Mouse (Mus musculus) heart, adult 2 months (tissue): Measurements from ENCODE around the gene Col6a3. TPM values are rescaled to one million over a fixed set of nuclear protein-coding genes. Genes with fewer than 3 reads are reported as not detected.

ENCODE experiments used
- DNase-seq, 2 experiments: peaks; one replicate each; pipeline ENCODE4 v3.0.0; 2021
- H3K27ac ChIP-seq: fragments of 200-600 bp; 2 replicates; pipeline ENCODE4 v1.8.1; 2022
- H3K27me3 ChIP-seq: fragments of 200-500 bp; 2 replicates; pipeline ENCODE4 v1.6.1; 2012; ENCODE audit warnings: mild to moderate bottlenecking, low read length, inconsistent platforms, mixed read lengths; ENCODE audit not compliant: control insufficient read depth, insufficient read depth
- H3K36me3 ChIP-seq: fragments of 200-500 bp; 2 replicates; pipeline ENCODE4 v1.6.1; 2012; ENCODE audit warnings: low read length, inconsistent platforms; ENCODE audit not compliant: control insufficient read depth, insufficient read depth
- H3K4me1 ChIP-seq: fragments of 200-500 bp; 2 replicates; pipeline ENCODE4 v1.6.1; 2011; ENCODE audit warnings: low read length; ENCODE audit not compliant: control insufficient read depth, insufficient read depth
- H3K4me3 ChIP-seq: fragments of 200-600 bp; 2 replicates; pipeline ENCODE4 v1.8.1; 2022
- H3K79me2 ChIP-seq: fragments of 200-500 bp; replicated peaks from 2 replicates; pipeline ENCODE4 v1.6.1; 2012; ENCODE audit warnings: mild to moderate bottlenecking, inconsistent platforms, low read length, moderate library complexity, mixed read lengths; ENCODE audit not compliant: control insufficient read depth, insufficient read depth
- H3K9ac ChIP-seq: fragments of 200-500 bp; 2 replicates; pipeline ENCODE4 v1.6.1; 2012; ENCODE audit warnings: low read depth, mild to moderate bottlenecking, control low read depth, inconsistent platforms, low read length, mixed read lengths
- CTCF ChIP-seq: fragments of 200-600 bp; IDR thresholded peaks from 2 replicates; pipeline ENCODE4 v1.8.1; 2022; ENCODE audit warnings: antibody characterized with exemption, mild to moderate bottlenecking, moderate library complexity
- EP300 ChIP-seq: fragments of 200-500 bp; IDR thresholded peaks from 2 replicates; pipeline ENCODE4 v1.6.1; 2011; ENCODE audit warnings: low read depth, low read length, control low read depth; ENCODE audit not compliant: insufficient read depth
- POLR2A ChIP-seq: fragments of 200-500 bp; IDR thresholded peaks from 2 replicates; pipeline ENCODE4 v1.6.1; 2011; ENCODE audit warnings: mild to moderate bottlenecking, low read depth, low read length, control low read depth; ENCODE audit not compliant: insufficient read depth
- WGBS: fragments of 180-500 bp; shearing (Covaris S2); methylation state at CpG from one replicate; pipeline ENCODE4 v1.1.7; 2018; 5-methylcytosine and 5-hydroxymethylcytosine counted together
- intact Hi-C: fragments of 180-260 bp; cut with DNase I; formaldehyde crosslinking; loops from one replicate; pipeline ENCODE4 v1.15.1; 2025
- polyA plus RNA-seq: library from polyadenylated mRNA; depleted of rRNA; stranded (reverse); fragments of >200 nt; gene quantifications from 2 replicates; pipeline ENCODE4 v1.2.3, GENCODE M21; 2012
- total RNA-seq, 2 experiments: library from RNA; stranded (reverse); gene quantifications; 2 replicates each; pipeline ENCODE4 v1.2.3; 2021

Gene Col6a3
- total and polyA plus RNA-seq, 3 experiments, result 15.8 to 35.9 (median 16.8) TPM

GRCm38 (mm10) chr1:90870581-90870980 is 26.8 kb upstream of the Col6a3 start:
- no peaks in the 10 kb centered on the region for H3K79me2 ChIP-seq
- H3K4me3 ChIP-seq, result no peak overlapping the region
- no peak for DNase-seq
- no peaks in the 10 kb centered on the region; the same call in 1 of the 2 replicates for H3K4me1 ChIP-seq
- intact Hi-C loops, result no loop called here
- no peaks in the 10 kb centered on the region for H3K27me3 ChIP-seq
- H3K27ac ChIP-seq, result no peak overlapping the region
- no peaks in the 10 kb centered on the region for H3K36me3 ChIP-seq
- whole genome bisulfite sequencing, result 56% methylated on average over 2 of the region's 2 CpGs
- TF ChIP-seq EP300 (no peak), CTCF (no peak), POLR2A (no peak)
- no peak overlapping the region for H3K9ac ChIP-seq

- H3K4me3 ChIP-seq, result no peak overlapping the region
- 91% methylated on average over 7 of the region's 7 CpGs for WGBS
- no peaks in the 10 kb centered on the region for H3K79me2 ChIP-seq
- intact Hi-C loops, result no loop called here
- H3K27me3 ChIP-seq, result no peaks in the 10 kb centered on the region
- H3K27ac ChIP-seq, result no peak overlapping the region
- H3K4me1 ChIP-seq, result no peaks in the 10 kb centered on the region; the same call in 1 of the 2 replicates
- TF ChIP-seq POLR2A (no peak), EP300 (no peak), CTCF (no peak)
- no peak overlapping the region for H3K9ac ChIP-seq
- no peak for DNase-seq
- H3K36me3 ChIP-seq, result no peaks in the 10 kb centered on the region
These were observed 23.0 kb upstream of the Col6a3 start for GRCm38 (mm10) chr1:90866734-90867133.

GRCm38 (mm10) chr1:90855880-90856279 is 12.1 kb upstream of the Col6a3 start:
- Histone ChIP-seq H3K4me3 (no peak overlapping the region), H3K79me2 (no peaks in the 10 kb centered on the region), H3K36me3 (no peaks in the 10 kb centered on the region), H3K27me3 (no peaks in the 10 kb centered on the region), H3K9ac (no peak overlapping the region), H3K4me1 (no peaks in the 10 kb centered on the region), H3K27ac (no peak overlapping the region)
- intact Hi-C loops, result no loop called here
- 85% methylated on average over 5 of the region's 5 CpGs for WGBS
- no peak for DNase-seq
- TF ChIP-seq POLR2A (no peak), EP300 (no peak), CTCF (no peak)

GRCm38 (mm10) chr1:90849836-90850235 is 6.1 kb upstream of the Col6a3 start:
- intact Hi-C loops, result loop anchor here (2.0 kb wide), 1 partner anchor 199 kb away; no protein-coding TSS in a partner anchor

GRCm38 (mm10) chr1:90845206-90845605 is 1.4 kb upstream of the Col6a3 start:
- H3K9ac ChIP-seq, result no peak overlapping the region
- TF ChIP-seq POLR2A (no peak), EP300 (no peak), CTCF (no peak)
- H3K79me2 ChIP-seq, result no peaks in the 10 kb centered on the region
- no peak for DNase-seq
- 68% methylated on average over 10 of the region's 10 CpGs for WGBS
- intact Hi-C loops, result no loop called here
- H3K36me3 ChIP-seq, result no peaks in the 10 kb centered on the region
- H3K4me3 ChIP-seq, result no peak overlapping the region
- H3K27me3 ChIP-seq, result no peaks in the 10 kb centered on the region
- no peaks in the 10 kb centered on the region for H3K4me1 ChIP-seq
- no peak overlapping the region for H3K27ac ChIP-seq

More at GRCm38 (mm10) chr1:90849836-90850235, 6.1 kb upstream of the Col6a3 start:
- DNase-seq, result peak; percentile 25 to 41
- Histone ChIP-seq H3K27ac (no peak overlapping the region), H3K36me3 (no peaks in the 10 kb centered on the region), H3K9ac (no peak overlapping the region), H3K4me3 (no peak overlapping the region), H3K4me1 (no peaks in the 10 kb centered on the region), H3K27me3 (no peaks in the 10 kb centered on the region), H3K79me2 (no peaks in the 10 kb centered on the region)
- WGBS, result 30% methylated on average over 8 of the region's 8 CpGs
- TF ChIP-seq POLR2A, result no peak
- TF ChIP-seq CTCF, result peak; percentile 78
- TF ChIP-seq EP300, result 0 out of 2 replicates have a peak, but pooled peaks have one; percentile 27

- DNase-seq, result peak; percentile 47 to 51
- H3K79me2 ChIP-seq, result no peaks in the 10 kb centered on the region
- intact Hi-C loops, result loop anchor here (5.0 kb wide), 1 partner anchor 91 kb away; no protein-coding TSS in a partner anchor
- TF ChIP-seq EP300, result no peak
- TF ChIP-seq POLR2A, result no peak
- TF ChIP-seq CTCF, result no peak
- H3K4me3 ChIP-seq, result peak overlapping the region; percentile 38
- H3K27ac ChIP-seq, result peak overlapping the region; percentile 59
- H3K4me1 ChIP-seq, result no peaks in the 10 kb centered on the region; the same call in 1 of the 2 replicates
- no peaks in the 10 kb centered on the region for H3K27me3 ChIP-seq
- WGBS, result 58% methylated on average over 9 of the region's 9 CpGs
- peak overlapping the region; percentile 51 for H3K9ac ChIP-seq
- H3K36me3 ChIP-seq, result no peaks in the 10 kb centered on the region
These were observed 783 bp downstream of the Col6a3 start for GRCm38 (mm10) chr1:90842789-90843587.
